Mouse (Mus musculus): ENCODE measurements around the gene Mtx1. TPM values are rescaled to one million over a fixed set of nuclear protein-coding genes. Genes with fewer than 3 reads are reported as not detected.
"Not testable (repeated sequence)": the region's sequence is repeated elsewhere in the genome, so short reads cannot be mapped to it uniquely, and the experiment has no call there.

Gene Mtx1
- polyA plus RNA-seq, 1 experiment from 2014 or later = 208 TPM

DNA sequence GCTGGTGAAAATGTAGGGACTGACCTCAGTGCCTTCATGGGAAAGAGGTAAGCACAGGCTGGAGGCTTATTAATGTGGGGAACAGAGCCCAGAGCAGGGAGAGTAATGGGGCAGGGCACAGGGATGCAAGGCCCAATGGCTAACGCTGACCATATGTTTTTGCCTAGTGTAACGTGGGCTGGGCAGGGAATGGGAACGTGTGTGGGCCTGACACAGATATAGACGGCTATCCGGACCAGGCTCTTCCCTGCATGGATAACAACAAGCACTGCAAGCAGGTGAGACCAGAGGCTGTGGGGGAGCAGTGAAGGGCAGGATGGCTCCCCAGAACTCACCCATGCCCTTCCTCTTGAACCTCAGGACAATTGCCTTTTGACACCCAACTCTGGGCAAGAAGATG lies 5.7 kb downstream of the Mtx1 start:
- H3K27me3 ChIP-seq (ENCODE audit: control insufficient read depth, insufficient read depth, low read length) = no peaks in the 10 kb centered on the region
- WGBS = 65% methylated on average over 5 of the region's 5 CpGs
- H3K27ac ChIP-seq (replicated peaks; ENCODE audit: low read depth, low read length) = no peak overlapping the region
- no peaks in the 10 kb centered on the region; the same call in 1 of the 2 replicates for H3K36me3 ChIP-seq (replicated peaks; ENCODE audit: control insufficient read depth, insufficient read depth, low read depth, low read length)
- H3K4me1 ChIP-seq (ENCODE audit: control insufficient read depth, insufficient read depth, low read length) = no peaks in the 10 kb centered on the region; the same call in 1 of the 2 replicates
- H3K4me3 ChIP-seq (ENCODE audit: low read depth, low read length) = no peak overlapping the region
- no peak overlapping the region for H3K4me2 ChIP-seq (ENCODE audit: low read depth, low read length)
- no peak overlapping the region for H3K9ac ChIP-seq (replicated peaks; ENCODE audit: low read length)
- ATAC-seq (replicated peaks; ENCODE audit: insufficient number of reproducible peaks, low FRiP score, low TSS enrichment, low read depth) (no peak), DNase-seq (ENCODE audit: low spot score) (no peak)
- H3K9me3 ChIP-seq (replicated peaks; ENCODE audit: control insufficient read depth, low read length) = no peaks in the 10 kb centered on the region

DNA sequence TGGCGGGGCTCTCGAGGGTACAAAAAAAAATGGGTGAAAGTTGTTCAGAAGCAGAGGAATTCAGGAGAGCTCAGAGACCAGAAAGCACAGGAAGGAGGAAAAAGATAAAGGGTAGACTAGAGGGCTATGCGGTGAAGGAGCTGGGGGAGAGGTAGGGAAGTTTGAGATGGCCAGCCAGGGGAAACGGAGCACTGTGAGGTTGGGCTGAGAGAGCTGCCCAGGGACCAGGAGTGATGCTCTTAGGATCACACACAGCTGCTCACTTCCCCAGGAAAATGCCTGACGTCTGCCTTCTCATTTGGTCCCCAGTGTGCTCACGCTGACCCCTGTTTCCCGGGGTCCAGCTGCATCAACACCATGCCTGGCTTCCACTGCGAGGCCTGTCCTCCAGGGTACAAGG lies 7.3 kb downstream of the Mtx1 start:
- WGBS = 44% methylated on average over 8 of the region's 8 CpGs
- H3K27me3 ChIP-seq (ENCODE audit: control insufficient read depth, insufficient read depth, low read length) = no peaks in the 10 kb centered on the region
- H3K9me3 ChIP-seq (replicated peaks; ENCODE audit: control insufficient read depth, low read length) = no peaks in the 10 kb centered on the region
- peaks cover 3% of the 10 kb centered on the region for H3K4me1 ChIP-seq (ENCODE audit: control insufficient read depth, insufficient read depth, low read length)
- ATAC-seq (replicated peaks; ENCODE audit: insufficient number of reproducible peaks, low FRiP score, low TSS enrichment, low read depth) = no peak
- H3K9ac ChIP-seq (replicated peaks; ENCODE audit: low read length) = no peak overlapping the region
- H3K36me3 ChIP-seq (replicated peaks; ENCODE audit: control insufficient read depth, insufficient read depth, low read depth, low read length) = no peaks in the 10 kb centered on the region; the same call in 1 of the 2 replicates
- no peak overlapping the region for H3K27ac ChIP-seq (replicated peaks; ENCODE audit: low read depth, low read length)
- no peak for DNase-seq (ENCODE audit: low spot score)
- H3K4me2 ChIP-seq (ENCODE audit: low read depth, low read length) = no peak overlapping the region
- H3K4me3 ChIP-seq (ENCODE audit: low read depth, low read length) = no peak overlapping the region

- Histone ChIP-seq H3K27me3 (ENCODE audit: control insufficient read depth, insufficient read depth, low read length) (no peaks in the 10 kb centered on the region), H3K9ac (replicated peaks; ENCODE audit: low read length) (no peak overlapping the region), H3K4me3 (ENCODE audit: low read depth, low read length) (no peak overlapping the region), H3K4me2 (ENCODE audit: low read depth, low read length) (no peak overlapping the region), H3K4me1 (ENCODE audit: control insufficient read depth, insufficient read depth, low read length) (peaks cover 3% of the 10 kb centered on the region), H3K9me3 (replicated peaks; ENCODE audit: control insufficient read depth, low read length) (no peaks in the 10 kb centered on the region), H3K27ac (replicated peaks; ENCODE audit: low read depth, low read length) (no peak overlapping the region), H3K36me3 (replicated peaks; ENCODE audit: control insufficient read depth, insufficient read depth, low read depth, low read length) (no peaks in the 10 kb centered on the region; the same call in 1 of the 2 replicates)
- ATAC-seq (replicated peaks; ENCODE audit: insufficient number of reproducible peaks, low FRiP score, low TSS enrichment, low read depth) (no peak), DNase-seq (ENCODE audit: low spot score) (no peak)
- WGBS = 86% methylated on average over 1 of the region's 1 CpGs
These were observed 8.6 kb downstream of the Mtx1 start for GRCm38 (mm10) chr3:89218271-89218670.

DNA sequence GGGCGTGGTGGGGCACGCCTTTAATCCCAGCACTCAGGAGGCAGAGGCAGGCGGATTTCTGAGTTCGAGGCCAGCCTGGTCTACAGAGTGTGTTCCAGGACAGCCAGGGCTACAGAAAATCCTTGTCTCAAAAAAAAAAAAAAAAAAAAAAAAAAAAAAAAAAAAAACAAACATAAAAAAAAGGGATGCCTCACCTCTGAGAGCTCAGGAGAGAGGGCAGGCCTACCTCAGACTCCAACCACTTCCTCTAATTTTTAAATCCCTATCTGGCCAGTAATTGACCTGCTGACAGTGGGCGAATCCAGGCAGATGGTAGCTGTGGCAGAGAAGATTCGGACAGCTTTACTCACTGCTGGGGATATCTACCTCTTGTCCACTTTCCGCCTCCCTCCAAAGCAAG lies 10.5 kb downstream of the Mtx1 start:
- not testable (repeated sequence) for ATAC-seq (replicated peaks; ENCODE audit: insufficient number of reproducible peaks, low FRiP score, low TSS enrichment, low read depth); H3K9me3 ChIP-seq (replicated peaks; ENCODE audit: control insufficient read depth, low read length); H3K36me3 ChIP-seq (replicated peaks; ENCODE audit: control insufficient read depth, insufficient read depth, low read depth, low read length); H3K4me3 ChIP-seq (ENCODE audit: low read depth, low read length); H3K27ac ChIP-seq (replicated peaks; ENCODE audit: low read depth, low read length); H3K4me1 ChIP-seq (ENCODE audit: control insufficient read depth, insufficient read depth, low read length); H3K9ac ChIP-seq (replicated peaks; ENCODE audit: low read length); DNase-seq (ENCODE audit: low spot score); H3K27me3 ChIP-seq (ENCODE audit: control insufficient read depth, insufficient read depth, low read length); H3K4me2 ChIP-seq (ENCODE audit: low read depth, low read length)
- 71% methylated on average over 7 of the region's 7 CpGs for WGBS

GRCm38 (mm10) chr3:89215853-89216252 lies 11.0 kb downstream of the Mtx1 start:
- H3K27ac ChIP-seq (replicated peaks; ENCODE audit: low read depth, low read length) = peak overlapping the region; percentile 85; the same call in 1 of the 2 replicates
- peak overlapping the region; percentile 71 for H3K9ac ChIP-seq (replicated peaks; ENCODE audit: low read length)
- H3K4me2 ChIP-seq (ENCODE audit: low read depth, low read length) = peak overlapping the region; percentile 58
- 0% methylated on average over 6 of the region's 6 CpGs for WGBS
- H3K9me3 ChIP-seq (replicated peaks; ENCODE audit: control insufficient read depth, low read length) = no peaks in the 10 kb centered on the region
- H3K27me3 ChIP-seq (ENCODE audit: control insufficient read depth, insufficient read depth, low read length) = no peaks in the 10 kb centered on the region
- H3K4me3 ChIP-seq (ENCODE audit: low read depth, low read length) = peak overlapping the region; percentile 70
- DNase-seq (ENCODE audit: low spot score) = peak; percentile 96
- peak; percentile 8 for ATAC-seq (replicated peaks; ENCODE audit: insufficient number of reproducible peaks, low FRiP score, low TSS enrichment, low read depth)
- H3K4me1 ChIP-seq (ENCODE audit: control insufficient read depth, insufficient read depth, low read length) = peaks cover 3% of the 10 kb centered on the region
- no peaks in the 10 kb centered on the region; the same call in 1 of the 2 replicates for H3K36me3 ChIP-seq (replicated peaks; ENCODE audit: control insufficient read depth, insufficient read depth, low read depth, low read length)

DNA sequence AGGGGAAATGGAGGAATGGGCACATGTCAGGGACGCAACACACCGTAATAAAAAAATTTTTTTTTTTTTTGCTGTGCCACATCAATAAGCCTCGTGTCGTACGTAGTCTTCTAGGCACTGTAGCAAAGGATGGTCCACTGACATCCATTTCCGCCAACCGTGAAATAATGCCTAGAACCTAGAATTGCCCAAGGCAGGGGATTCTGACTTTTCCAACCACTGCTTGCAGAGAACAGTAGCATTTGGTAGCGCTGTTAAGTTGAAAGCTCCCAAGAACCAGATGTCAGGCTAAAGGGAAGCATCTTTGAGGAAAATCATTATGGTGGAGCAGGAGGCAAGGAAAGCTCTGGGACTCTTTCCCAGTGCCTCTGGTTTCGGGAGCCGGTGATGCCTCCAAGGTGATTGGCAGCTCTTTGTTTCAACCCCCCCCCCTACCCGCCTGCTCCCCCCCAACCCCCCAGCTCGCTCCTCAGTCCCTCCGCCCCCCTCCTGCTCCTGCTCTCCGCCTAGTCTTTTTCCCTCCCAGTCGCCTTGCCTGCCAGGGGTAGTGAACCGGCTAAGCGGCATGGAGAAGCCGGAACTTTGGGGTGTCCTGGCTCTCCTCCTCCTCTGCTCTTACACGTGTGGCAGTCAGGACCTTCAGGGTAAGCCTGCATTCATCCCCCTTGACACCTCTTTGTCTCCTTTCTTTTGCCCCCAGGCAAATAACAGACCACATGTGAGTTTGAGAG lies 12.0 kb downstream of the Mtx1 start, which contains the start of gene Thbs3:
Gene Thbs3 (plus strand): TSS at position 500 of the 731 bp plus-strand sequence.
- peak within 1 kb of the TSS; percentile 85 for H3K27ac ChIP-seq (replicated peaks; ENCODE audit: low read depth, low read length)
- H3K27me3 ChIP-seq (ENCODE audit: control insufficient read depth, insufficient read depth, low read length) = no peaks in the 10 kb centered on the region
- ATAC-seq (replicated peaks; ENCODE audit: insufficient number of reproducible peaks, low FRiP score, low TSS enrichment, low read depth) (no peak), DNase-seq (ENCODE audit: low spot score) (peak; percentile 71)
- H3K9ac ChIP-seq (replicated peaks; ENCODE audit: low read length) = peak within 1 kb of the TSS; percentile 71
- H3K4me3 ChIP-seq (ENCODE audit: low read depth, low read length) = peak within 1 kb of the TSS; percentile 70
- H3K36me3 ChIP-seq (replicated peaks; ENCODE audit: control insufficient read depth, insufficient read depth, low read depth, low read length) = no peaks in the 10 kb centered on the region; the same call in 1 of the 2 replicates
- H3K9me3 ChIP-seq (replicated peaks; ENCODE audit: control insufficient read depth, low read length) = no peaks in the 10 kb centered on the region
- peaks cover 3% of the 10 kb centered on the region for H3K4me1 ChIP-seq (ENCODE audit: control insufficient read depth, insufficient read depth, low read length)
- WGBS = under 1% methylated on average over 14 of the region's 19 CpGs
- peak within 1 kb of the TSS; percentile 58 for H3K4me2 ChIP-seq (ENCODE audit: low read depth, low read length)

- Histone ChIP-seq H3K27ac (replicated peaks; ENCODE audit: low read depth, low read length) (peak overlapping the region; percentile 85), H3K27me3 (ENCODE audit: control insufficient read depth, insufficient read depth, low read length) (no peaks in the 10 kb centered on the region), H3K4me1 (ENCODE audit: control insufficient read depth, insufficient read depth, low read length) (peaks cover 3% of the 10 kb centered on the region), H3K9me3 (replicated peaks; ENCODE audit: control insufficient read depth, low read length) (no peaks in the 10 kb centered on the region), H3K36me3 (replicated peaks; ENCODE audit: control insufficient read depth, insufficient read depth, low read depth, low read length) (no peaks in the 10 kb centered on the region), H3K9ac (replicated peaks; ENCODE audit: low read length) (peak overlapping the region; percentile 71), H3K4me3 (ENCODE audit: low read depth, low read length) (peak overlapping the region; percentile 70), H3K4me2 (ENCODE audit: low read depth, low read length) (peak overlapping the region; percentile 58)
- under 1% methylated on average over 67 of the region's 69 CpGs for WGBS
- peak; percentile 85 for ATAC-seq (replicated peaks; ENCODE audit: insufficient number of reproducible peaks, low FRiP score, low TSS enrichment, low read depth)
- DNase-seq (ENCODE audit: low spot score) = peak; percentile 98
These were observed 12.9 kb downstream of the Mtx1 start for GRCm38 (mm10) chr3:89213803-89214530.

DNA sequence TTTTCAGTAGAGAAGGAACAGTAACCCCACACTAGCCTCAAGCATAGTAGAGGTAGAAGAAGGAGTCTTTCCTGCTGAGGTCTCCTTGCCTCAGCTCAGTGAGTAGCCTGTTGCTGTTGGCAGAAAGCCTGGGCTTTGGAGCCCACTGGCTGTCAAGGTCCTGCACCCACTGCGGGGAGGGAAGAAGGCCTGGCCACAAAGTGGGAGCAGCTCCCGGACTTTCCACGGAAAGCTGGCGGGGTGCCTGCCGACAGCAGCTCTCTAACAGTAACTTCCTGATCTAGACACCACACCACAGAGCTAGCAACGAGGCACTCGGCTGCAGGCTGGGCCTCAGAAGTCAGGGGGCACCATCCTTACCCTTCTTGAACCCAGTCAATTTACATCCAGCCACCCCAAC lies 16.2 kb downstream of the Mtx1 start:
- DNase-seq (ENCODE audit: low spot score) (no peak), ATAC-seq (replicated peaks; ENCODE audit: insufficient number of reproducible peaks, low FRiP score, low TSS enrichment, low read depth) (no peak)
- Histone ChIP-seq H3K9me3 (replicated peaks; ENCODE audit: control insufficient read depth, low read length) (no peaks in the 10 kb centered on the region), H3K4me3 (ENCODE audit: low read depth, low read length) (no peak overlapping the region), H3K4me2 (ENCODE audit: low read depth, low read length) (no peak overlapping the region), H3K36me3 (replicated peaks; ENCODE audit: control insufficient read depth, insufficient read depth, low read depth, low read length) (peaks cover 6% of the 10 kb centered on the region), H3K9ac (replicated peaks; ENCODE audit: low read length) (no peak overlapping the region), H3K27ac (replicated peaks; ENCODE audit: low read depth, low read length) (no peak overlapping the region), H3K27me3 (ENCODE audit: control insufficient read depth, insufficient read depth, low read length) (no peaks in the 10 kb centered on the region), H3K4me1 (ENCODE audit: control insufficient read depth, insufficient read depth, low read length) (peaks cover 3% of the 10 kb centered on the region; the same call in 1 of the 2 replicates)
- WGBS = 81% methylated on average over 7 of the region's 7 CpGs
